Mouse (Mus musculus) C2C12 (cell line): ENCODE results near the gene Runx1. TPM values are rescaled to one million over a fixed set of nuclear protein-coding genes. Genes with fewer than 3 reads are reported as not detected.

Experiments used
- H3K27me3 ChIP-seq: one replicate; pipeline ENCODE4 v1.6.1; 2011; ENCODE audit not compliant: control insufficient read depth, insufficient read depth, insufficient read length
- H3K36me3 ChIP-seq: one replicate; pipeline ENCODE4 v1.6.1; 2011; ENCODE audit not compliant: control insufficient read depth, insufficient read depth
- H3K4me3 ChIP-seq: one replicate; pipeline ENCODE4 v1.5.1; 2011; ENCODE audit warnings: mild to moderate bottlenecking, control low read depth; ENCODE audit not compliant: poor library complexity, insufficient read depth, severe bottlenecking
- H3K79me2 ChIP-seq: one replicate; pipeline ENCODE4 v1.6.1; 2011; ENCODE audit not compliant: control insufficient read depth, insufficient read depth
- H3K79me3 ChIP-seq: one replicate; pipeline ENCODE4 v1.6.1; 2011; ENCODE audit warnings: low read depth, control low read depth
- H3ac ChIP-seq: one replicate; pipeline ENCODE3; 2011; ENCODE audit warnings: low read depth; ENCODE audit not compliant: control insufficient read depth, insufficient read length
- CEBPB ChIP-seq: IDR thresholded peaks from one replicate; pipeline ENCODE4 v1.6.1; 2011; ENCODE audit warnings: low read depth, mild to moderate bottlenecking, control low read depth, moderate library complexity
- CTCF ChIP-seq: IDR thresholded peaks from one replicate; pipeline ENCODE4 v1.5.1; 2011; ENCODE audit not compliant: control insufficient read depth, insufficient read depth, insufficient read length
- FOSL1 ChIP-seq: IDR thresholded peaks from one replicate; pipeline ENCODE4 v1.8.0; 2011; ENCODE audit warnings: mild to moderate bottlenecking, low read length; ENCODE audit not compliant: poor library complexity, insufficient read depth, severe bottlenecking
- MAX ChIP-seq: IDR thresholded peaks from one replicate; pipeline ENCODE4 v1.6.1; 2011; ENCODE audit warnings: mild to moderate bottlenecking, control low read depth
- MYOD1 ChIP-seq: IDR thresholded peaks from one replicate; pipeline ENCODE4 v1.6.1; 2011; ENCODE audit warnings: low read depth; ENCODE audit not compliant: control insufficient read depth, insufficient read length
- MYOG ChIP-seq: IDR thresholded peaks from one replicate; pipeline ENCODE4 v1.6.1; 2011; ENCODE audit not compliant: control insufficient read depth, insufficient read length; ENCODE audit errors: extremely low read depth
- USF1 ChIP-seq: IDR thresholded peaks from one replicate; pipeline ENCODE4 v1.6.1; 2011; ENCODE audit warnings: low read depth, mild to moderate bottlenecking, control low read depth, moderate library complexity
- polyA plus RNA-seq: library from polyadenylated mRNA; unstranded; fragments of >200 nt; fragmentation: generic; extraction: Trizol; gene quantifications from one replicate; pipeline ENCODE4 v1.2.1, GENCODE M21; 2012; ENCODE audit warnings: missing spikeins

The Runx1 gene
- polyA plus RNA-seq, 1 experiment, result 28.8 TPM

DNA sequence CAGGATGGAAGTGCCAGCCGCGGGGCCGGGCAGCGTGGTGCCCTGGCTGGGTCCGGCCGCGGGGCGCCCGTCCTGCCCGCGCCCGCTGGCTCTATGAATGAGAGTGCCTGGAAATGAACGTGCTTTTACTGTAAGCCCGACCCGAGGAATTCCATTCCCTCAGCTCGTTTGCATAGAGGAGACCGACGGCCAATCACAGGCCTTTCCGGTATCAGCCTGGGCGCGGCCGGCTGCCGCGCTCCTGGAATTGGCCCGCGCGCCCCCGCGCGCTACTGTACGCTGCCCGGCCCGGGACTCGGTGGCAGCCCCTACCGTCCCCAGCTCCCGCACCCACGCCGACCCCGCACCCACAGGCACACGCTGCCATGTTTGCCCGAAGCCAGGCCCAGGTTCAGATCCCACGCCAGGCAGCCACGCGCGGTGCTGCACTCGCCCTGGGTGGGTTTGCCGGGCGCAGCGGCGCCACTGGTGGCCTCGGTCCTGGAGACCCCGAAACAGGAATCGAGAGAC lies 128.7 kb downstream of the Runx1 start:
- peaks cover 7% of the 10 kb centered on the region for H3K36me3 ChIP-seq
- no peaks in the 10 kb centered on the region for H3K27me3 ChIP-seq
- TF ChIP-seq MAX (no peak), CEBPB (no peak), USF1 (no peak), CTCF (no peak), FOSL1 (no peak), MYOD1 (no peak), MYOG (no peak)
- H3ac ChIP-seq, result peak overlapping the region; percentile 62
- H3K4me3 ChIP-seq, result peak overlapping the region; percentile 80
- H3K79me2 ChIP-seq, result peaks cover 69% of the 10 kb centered on the region
- H3K79me3 ChIP-seq, result peaks cover 49% of the 10 kb centered on the region

DNA sequence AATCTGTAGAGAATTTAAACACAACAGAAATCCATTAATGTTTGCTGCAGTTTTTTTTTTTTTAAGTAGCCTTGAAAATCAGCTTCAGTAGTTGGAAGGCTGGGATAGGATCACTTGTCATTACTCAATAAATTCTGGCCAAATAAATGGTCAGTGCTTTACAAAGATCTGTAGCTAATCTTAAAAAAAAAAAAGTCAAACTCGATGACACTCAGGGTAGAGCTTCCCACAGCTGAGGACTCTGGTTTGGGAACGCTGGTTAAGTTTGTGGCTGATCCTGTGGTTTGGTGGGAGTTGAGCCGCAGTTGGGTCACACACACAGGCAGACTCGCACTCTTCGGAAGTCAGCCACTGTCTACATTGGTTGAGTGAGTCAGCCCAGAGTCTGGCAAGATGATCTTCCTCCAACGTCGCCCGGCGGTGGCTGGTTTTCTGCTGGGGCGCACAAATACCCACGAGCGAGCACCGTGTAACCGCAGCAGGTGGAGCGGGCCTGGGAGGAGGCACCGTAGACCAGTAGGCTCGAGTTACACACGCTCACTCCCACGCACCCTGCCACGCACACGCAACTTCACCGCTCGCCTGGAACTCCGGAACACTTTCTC lies 129.4 kb downstream of the Runx1 start:
- TF ChIP-seq MYOG, result no peak
- peak; percentile 70 for TF ChIP-seq MAX
- peak; percentile 84 for TF ChIP-seq MYOD1
- no peak for TF ChIP-seq USF1
- TF ChIP-seq CEBPB, result no peak
- TF ChIP-seq FOSL1, result peak; percentile 42
- no peak for TF ChIP-seq CTCF
- Histone ChIP-seq H3K79me3 (peaks cover 53% of the 10 kb centered on the region), H3K36me3 (peaks cover 15% of the 10 kb centered on the region), H3ac (peak overlapping the region; percentile 26), H3K79me2 (peaks cover 69% of the 10 kb centered on the region), H3K4me3 (peak overlapping the region; percentile 80), H3K27me3 (no peaks in the 10 kb centered on the region)

DNA sequence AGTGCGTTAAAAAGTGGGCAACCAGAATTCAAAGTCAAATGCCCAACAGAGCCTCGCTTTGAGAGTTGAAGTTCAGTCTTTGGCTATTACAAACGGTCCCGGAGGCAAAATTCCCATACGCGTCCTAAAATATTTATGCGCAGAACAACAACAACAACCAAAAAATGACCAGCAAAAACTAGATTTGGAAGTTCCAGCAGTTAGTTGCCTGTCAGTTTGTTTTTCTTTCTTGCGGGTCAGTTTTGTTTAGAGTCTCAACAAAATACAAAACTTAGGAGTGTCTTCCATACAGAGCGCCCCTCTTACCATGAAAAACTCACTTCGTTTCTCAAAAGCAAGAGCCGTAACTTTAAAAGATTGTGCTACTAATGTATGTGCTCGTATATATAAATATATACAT lies 130.0 kb downstream of the Runx1 start:
- H3K36me3 ChIP-seq, result peaks cover 20% of the 10 kb centered on the region
- peak overlapping the region; percentile 80 for H3K4me3 ChIP-seq
- H3K27me3 ChIP-seq, result no peaks in the 10 kb centered on the region
- H3K79me3 ChIP-seq, result peaks cover 59% of the 10 kb centered on the region
- peak overlapping the region; percentile 75 for H3ac ChIP-seq
- TF ChIP-seq MAX, result no peak
- no peak for TF ChIP-seq CTCF
- TF ChIP-seq FOSL1, result no peak
- no peak for TF ChIP-seq USF1
- TF ChIP-seq MYOG, result no peak
- no peak for TF ChIP-seq MYOD1
- H3K79me2 ChIP-seq, result peaks cover 72% of the 10 kb centered on the region

GRCm38 (mm10) chr16:92695200-92695921 lies 130.6 kb downstream of the Runx1 start:
- Histone ChIP-seq H3K27me3 (no peaks in the 10 kb centered on the region), H3K79me2 (peaks cover 78% of the 10 kb centered on the region), H3K4me3 (peak overlapping the region; percentile 80), H3K36me3 (peaks cover 26% of the 10 kb centered on the region), H3K79me3 (peaks cover 65% of the 10 kb centered on the region), H3ac (peak overlapping the region; percentile 75)
- TF ChIP-seq MYOG, result no peak
- TF ChIP-seq FOSL1, result no peak
- TF ChIP-seq MYOD1, result no peak
- TF ChIP-seq CEBPB, result no peak
- TF ChIP-seq CTCF, result no peak
- TF ChIP-seq USF1, result no peak
- TF ChIP-seq MAX, result no peak

DNA sequence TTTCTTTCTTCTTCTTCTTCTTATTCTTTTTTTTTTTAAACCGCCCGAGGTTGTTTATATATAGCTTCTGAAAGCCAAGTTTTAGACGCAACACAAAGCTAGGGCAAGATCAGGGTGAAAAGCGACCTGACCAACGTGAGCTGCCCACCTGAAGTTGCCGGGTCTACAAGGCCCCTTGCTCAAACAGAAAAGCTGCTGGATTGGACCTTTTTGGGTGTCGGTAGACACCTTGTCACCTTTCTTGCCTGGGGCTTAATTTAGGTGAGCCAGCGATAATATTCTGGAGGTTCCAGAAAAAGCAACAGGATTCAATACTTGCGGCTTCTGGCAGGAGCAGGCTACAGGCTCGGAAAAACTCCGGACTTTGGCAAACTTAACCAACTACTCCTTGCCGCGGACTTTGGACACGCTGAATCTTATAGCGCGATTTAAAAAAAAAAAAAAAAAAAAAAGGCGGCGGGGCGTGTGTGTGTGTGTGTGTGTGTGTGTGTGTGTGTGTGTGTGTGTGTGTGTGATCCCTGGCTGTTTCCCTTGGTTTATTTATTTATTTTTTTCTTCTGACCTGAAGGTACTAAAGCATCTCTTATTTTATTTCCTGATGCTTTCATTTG lies 131.3 kb downstream of the Runx1 start:
- peak overlapping the region; percentile 72 for H3ac ChIP-seq
- peaks cover 34% of the 10 kb centered on the region for H3K36me3 ChIP-seq
- H3K27me3 ChIP-seq, result no peaks in the 10 kb centered on the region
- TF ChIP-seq MAX (no peak), USF1 (no peak), MYOD1 (no peak), CTCF (no peak), CEBPB (no peak), FOSL1 (no peak), MYOG (no peak)
- peak overlapping the region; percentile 80 for H3K4me3 ChIP-seq
- peaks cover 83% of the 10 kb centered on the region for H3K79me2 ChIP-seq
- H3K79me3 ChIP-seq, result peaks cover 68% of the 10 kb centered on the region
